Mouse (Mus musculus): ENCODE measurements at regions not wholly inside any gene's neighbourhood (a gene's known extent, or its start where the extent isn't known, plus 50 kb on each side); places are given as distances from the start of the nearest gene placed in this dataset.

DNA sequence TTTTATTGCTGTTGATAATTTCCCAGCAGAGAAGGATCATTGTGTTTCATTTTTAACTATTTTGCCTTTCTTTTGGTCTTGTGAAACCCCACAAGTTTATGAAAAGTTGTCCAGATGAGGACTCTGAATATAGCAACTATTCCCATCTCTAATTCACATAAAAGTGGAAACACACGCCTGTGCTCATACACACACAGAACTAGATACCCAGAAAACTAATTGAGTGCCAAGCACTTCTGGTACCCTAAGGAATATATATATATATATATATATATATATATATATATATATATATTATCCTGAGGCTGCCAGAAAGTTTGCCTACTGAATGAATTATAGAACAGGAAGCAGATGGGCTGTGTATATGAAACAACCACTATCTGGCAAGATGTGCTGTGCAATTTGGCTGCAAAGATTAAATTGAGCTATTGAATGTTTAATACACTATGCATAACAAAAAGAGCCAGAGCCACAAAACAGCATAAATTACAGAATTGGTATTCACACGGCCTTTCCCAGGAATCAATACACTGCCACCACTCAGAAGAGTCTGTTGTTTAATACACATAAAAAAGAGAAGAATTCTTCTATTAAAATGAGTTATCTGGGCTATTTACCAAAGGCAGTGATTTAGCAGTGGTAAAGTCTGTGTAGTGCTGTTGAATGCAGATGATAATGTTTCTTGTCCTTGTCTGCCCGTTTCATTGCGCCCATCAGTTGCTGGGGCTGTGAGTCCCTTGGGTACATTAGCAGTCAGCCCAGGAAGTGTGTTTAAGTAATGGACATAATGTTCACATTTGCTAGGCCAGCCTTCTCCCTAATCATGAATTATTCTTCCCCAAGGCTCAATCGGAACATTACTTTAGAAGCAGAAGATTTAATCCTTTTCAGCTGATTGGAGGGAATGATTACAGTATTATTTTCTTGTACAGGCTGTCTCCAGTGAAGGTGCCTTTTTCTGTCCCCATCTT is 82.3 kb upstream of the Gm11232 start:
- Histone ChIP-seq H3K4me1 (ENCODE audit: control insufficient read depth, insufficient read depth, low read length) (no peaks in the 10 kb centered on the region), H3K27me3 (ENCODE audit: control insufficient read depth, insufficient read depth, low read length) (no peaks in the 10 kb centered on the region), H3K27ac (replicated peaks; ENCODE audit: low read depth, low read length) (no peak overlapping the region), H3K4me3 (ENCODE audit: low read depth, low read length) (no peak overlapping the region), H3K9me3 (ENCODE audit: control insufficient read depth, low read length) (no peaks in the 10 kb centered on the region), H3K36me3 (ENCODE audit: control insufficient read depth, insufficient read depth, low read length) (no peaks in the 10 kb centered on the region), H3K9ac (ENCODE audit: low read length) (no peak overlapping the region), H3K4me2 (ENCODE audit: low read depth, severe bottlenecking) (no peak overlapping the region)
- WGBS = 87% methylated on average over 5 of the region's 5 CpGs
- no peak for DNase-seq (ENCODE audit: low spot score)
- no peak for ATAC-seq (ENCODE audit: insufficient number of reproducible peaks, low FRiP score, low TSS enrichment, low read depth)

DNA sequence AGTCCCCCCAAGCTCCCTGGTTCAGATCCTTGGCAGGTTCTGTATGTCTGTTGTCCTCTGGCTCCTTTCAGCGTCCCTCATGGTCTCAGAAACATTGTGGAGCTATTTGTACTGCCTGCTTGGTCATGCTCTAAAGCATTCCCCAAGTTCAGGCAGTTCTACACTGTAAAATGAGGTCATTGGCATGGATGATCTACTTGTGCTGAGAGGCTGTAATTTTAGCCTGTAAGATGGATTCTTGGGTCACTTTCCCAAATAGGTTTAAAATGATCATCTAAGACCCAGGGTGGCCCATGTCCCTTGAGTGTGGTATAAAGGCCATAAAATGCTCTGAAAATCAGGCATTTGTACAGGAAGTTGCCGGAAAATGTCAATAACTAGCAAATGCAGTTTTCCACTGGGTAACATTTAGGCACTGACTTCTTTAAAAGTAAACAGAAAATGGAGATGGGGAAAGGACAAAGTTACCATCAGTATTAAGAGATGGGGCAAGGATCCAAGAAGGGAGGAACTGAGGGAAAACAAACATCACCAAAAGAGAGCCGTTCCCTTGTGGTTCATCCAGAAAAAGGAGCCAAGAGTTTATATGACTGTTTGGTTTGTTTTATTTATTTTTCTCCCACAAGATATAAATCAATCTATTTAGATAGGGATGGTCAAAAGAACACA is 81.5 kb upstream of the Gm11232 start:
- no peak for ATAC-seq (ENCODE audit: insufficient number of reproducible peaks, low FRiP score, low TSS enrichment, low read depth)
- H3K27ac ChIP-seq (replicated peaks; ENCODE audit: low read depth, low read length) = no peak overlapping the region
- no peak overlapping the region for H3K4me3 ChIP-seq (ENCODE audit: low read depth, low read length)
- H3K27me3 ChIP-seq (ENCODE audit: control insufficient read depth, insufficient read depth, low read length) = no peaks in the 10 kb centered on the region
- WGBS = 77% methylated on average over 3 of the region's 3 CpGs
- no peaks in the 10 kb centered on the region for H3K9me3 ChIP-seq (ENCODE audit: control insufficient read depth, low read length)
- no peak overlapping the region for H3K9ac ChIP-seq (ENCODE audit: low read length)
- no peaks in the 10 kb centered on the region for H3K36me3 ChIP-seq (ENCODE audit: control insufficient read depth, insufficient read depth, low read length)
- no peak overlapping the region for H3K4me2 ChIP-seq (ENCODE audit: low read depth, severe bottlenecking)
- no peak for DNase-seq (ENCODE audit: low spot score)
- no peaks in the 10 kb centered on the region for H3K4me1 ChIP-seq (ENCODE audit: control insufficient read depth, insufficient read depth, low read length)

DNA sequence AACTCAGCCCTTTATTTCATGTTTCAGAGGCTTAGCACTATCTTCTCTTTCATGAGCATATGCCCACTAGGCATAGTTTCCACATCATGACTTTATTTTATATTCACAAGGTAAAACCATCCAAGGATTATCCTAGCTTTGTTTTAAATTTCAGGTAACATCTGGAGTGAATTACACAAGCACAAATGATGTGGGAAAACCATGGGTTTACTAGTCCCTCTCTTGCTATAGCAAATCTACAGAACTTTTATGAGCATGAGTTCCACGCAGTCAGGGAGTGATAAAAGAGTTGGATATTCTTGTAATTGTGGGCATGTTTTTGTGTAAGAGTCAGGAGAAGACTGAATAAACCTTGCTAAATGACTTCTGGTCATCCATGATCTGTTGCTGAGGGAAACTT is 78.0 kb upstream of the Gm11232 start:
- WGBS = 19% methylated on average over 1 of the region's 1 CpGs
- no peak overlapping the region for H3K4me2 ChIP-seq (ENCODE audit: low read depth, severe bottlenecking)
- no peak overlapping the region for H3K27ac ChIP-seq (replicated peaks; ENCODE audit: low read depth, low read length)
- no peaks in the 10 kb centered on the region for H3K4me1 ChIP-seq (ENCODE audit: control insufficient read depth, insufficient read depth, low read length)
- no peak for DNase-seq (ENCODE audit: low spot score)
- H3K9ac ChIP-seq (ENCODE audit: low read length) = no peak overlapping the region
- no peak overlapping the region for H3K4me3 ChIP-seq (ENCODE audit: low read depth, low read length)
- H3K27me3 ChIP-seq (ENCODE audit: control insufficient read depth, insufficient read depth, low read length) = no peaks in the 10 kb centered on the region
- 0 out of 2 replicates have a peak, but pooled peaks have one; percentile 57 for ATAC-seq (ENCODE audit: insufficient number of reproducible peaks, low FRiP score, low TSS enrichment, low read depth)
- H3K9me3 ChIP-seq (ENCODE audit: control insufficient read depth, low read length) = no peaks in the 10 kb centered on the region
- no peaks in the 10 kb centered on the region for H3K36me3 ChIP-seq (ENCODE audit: control insufficient read depth, insufficient read depth, low read length)

DNA sequence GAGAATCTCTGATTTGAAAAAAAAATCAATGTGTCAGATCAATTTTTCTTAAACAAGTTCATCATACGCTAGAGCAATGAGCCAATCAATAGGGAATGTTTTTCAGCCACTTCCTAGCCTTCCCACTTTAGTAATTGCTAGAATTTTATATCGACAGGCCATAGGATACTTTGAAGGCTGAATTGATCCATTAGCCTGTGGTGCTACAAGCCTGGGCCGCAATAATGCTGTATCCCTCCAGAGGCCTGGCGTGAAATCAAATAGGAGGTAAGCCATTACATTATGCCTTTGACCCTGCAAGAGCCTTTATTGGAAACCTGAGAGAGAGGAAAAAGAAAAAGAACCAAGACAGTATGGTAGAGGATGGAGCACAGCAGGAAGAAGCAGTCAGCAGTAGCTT is 53.7 kb upstream of the Gm11232 start:
- Histone ChIP-seq H3K27ac (replicated peaks; ENCODE audit: low read depth, low read length) (no peak overlapping the region), H3K4me2 (ENCODE audit: low read depth, severe bottlenecking) (no peak overlapping the region), H3K27me3 (ENCODE audit: control insufficient read depth, insufficient read depth, low read length) (no peaks in the 10 kb centered on the region), H3K4me3 (ENCODE audit: low read depth, low read length) (no peak overlapping the region), H3K9me3 (ENCODE audit: control insufficient read depth, low read length) (no peaks in the 10 kb centered on the region), H3K36me3 (ENCODE audit: control insufficient read depth, insufficient read depth, low read length) (no peaks in the 10 kb centered on the region), H3K4me1 (ENCODE audit: control insufficient read depth, insufficient read depth, low read length) (no peaks in the 10 kb centered on the region), H3K9ac (ENCODE audit: low read length) (no peak overlapping the region)
- ATAC-seq (ENCODE audit: insufficient number of reproducible peaks, low FRiP score, low TSS enrichment, low read depth) (no peak), DNase-seq (ENCODE audit: low spot score) (no peak)
- 81% methylated on average over 4 of the region's 4 CpGs for WGBS

DNA sequence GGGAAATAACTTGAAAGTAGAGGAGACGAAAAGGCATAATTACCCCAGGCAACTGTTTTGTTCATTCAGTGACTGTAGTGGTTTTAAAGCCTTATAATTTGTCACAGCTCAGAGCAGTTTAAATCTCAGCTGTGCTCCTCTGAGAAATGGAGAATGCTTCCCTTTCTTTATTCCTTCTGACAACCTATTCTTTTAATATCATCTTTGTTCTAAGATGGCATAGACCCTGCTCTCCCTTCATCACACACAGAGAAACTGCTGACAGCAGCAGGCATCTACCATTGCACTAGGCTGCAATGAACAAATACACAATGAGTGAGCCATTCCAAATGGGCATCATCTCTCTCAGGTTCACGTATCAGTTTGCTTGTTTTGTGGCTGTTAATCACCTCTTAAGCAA is 50.5 kb upstream of the Gm11232 start:
- Histone ChIP-seq H3K9me3 (ENCODE audit: control insufficient read depth, low read length) (no peaks in the 10 kb centered on the region), H3K9ac (ENCODE audit: low read length) (no peak overlapping the region), H3K4me3 (ENCODE audit: low read depth, low read length) (no peak overlapping the region), H3K27me3 (ENCODE audit: control insufficient read depth, insufficient read depth, low read length) (no peaks in the 10 kb centered on the region), H3K4me2 (ENCODE audit: low read depth, severe bottlenecking) (no peak overlapping the region), H3K36me3 (ENCODE audit: control insufficient read depth, insufficient read depth, low read length) (no peaks in the 10 kb centered on the region), H3K4me1 (ENCODE audit: control insufficient read depth, insufficient read depth, low read length) (no peaks in the 10 kb centered on the region), H3K27ac (replicated peaks; ENCODE audit: low read depth, low read length) (no peak overlapping the region)
- WGBS = 56% methylated on average over 2 of the region's 2 CpGs
- no peak for DNase-seq (ENCODE audit: low spot score)
- ATAC-seq (ENCODE audit: insufficient number of reproducible peaks, low FRiP score, low TSS enrichment, low read depth) = no peak

Data from limb, embryonic 11.5 days (tissue).